Mouse (Mus musculus) kidney, embryonic 14.5 days (tissue): Measurements from ENCODE around the gene Ctnnbl1. TPM values are rescaled to one million over a fixed set of nuclear protein-coding genes. Genes with fewer than 3 reads are reported as not detected.

Experiments
- ATAC-seq: fragments of 200-750 bp; cut with Nextera tagmentation; 2 replicates; pipeline ENCODE4 v1.8.0; 2017; ENCODE audit warnings: moderate number of reproducible peaks, mild to moderate bottlenecking, moderate TSS enrichment, moderate library complexity; ENCODE audit not compliant: low FRiP score, low TSS enrichment
- H3K27ac ChIP-seq: fragments of 300-500 bp; sonication (generic); 2 replicates; pipeline ENCODE4 v1.5.1; 2014; ENCODE audit warnings: low read depth, mild to moderate bottlenecking, low read length, moderate library complexity, mixed read lengths
- H3K27me3 ChIP-seq: fragments of 300-500 bp; sonication (generic); 2 replicates; pipeline ENCODE4 v1.6.1; 2014; ENCODE audit warnings: mild to moderate bottlenecking, low read length; ENCODE audit not compliant: control insufficient read depth, insufficient read depth
- H3K36me3 ChIP-seq: fragments of 300-500 bp; sonication (generic); 2 replicates; pipeline ENCODE4 v1.6.1; 2014; ENCODE audit warnings: low read length, mixed read lengths; ENCODE audit not compliant: control insufficient read depth, insufficient read depth
- H3K4me1 ChIP-seq: fragments of 300-500 bp; sonication (generic); 2 replicates; pipeline ENCODE4 v1.6.1; 2014; ENCODE audit warnings: low read length, mixed read lengths; ENCODE audit not compliant: control insufficient read depth, insufficient read depth
- H3K4me2 ChIP-seq: fragments of 300-500 bp; sonication (generic); replicated peaks from 2 replicates; pipeline ENCODE4 v1.6.1; 2014; ENCODE audit warnings: low read depth, mild to moderate bottlenecking, low read length
- H3K4me3 ChIP-seq: fragments of 300-500 bp; sonication (generic); 2 replicates; pipeline ENCODE4 v1.5.1; 2014; ENCODE audit warnings: mild to moderate bottlenecking, low read length
- H3K9ac ChIP-seq: fragments of 300-500 bp; sonication (generic); 2 replicates; pipeline ENCODE4 v1.6.1; 2014; ENCODE audit warnings: low read depth, mild to moderate bottlenecking, low read length, moderate library complexity
- H3K9me3 ChIP-seq: fragments of 300-500 bp; sonication (generic); 2 replicates; pipeline ENCODE4 v1.6.1; 2016; ENCODE audit warnings: low read length; ENCODE audit not compliant: control insufficient read depth
- WGBS: fragments of 180-500 bp; shearing (Covaris S2); extraction: QIAGEN DNeasy Blood & Tissue Kit; methylation state at CpG from one replicate; pipeline ENCODE4 v1.1.7; 2014; 5-methylcytosine and 5-hydroxymethylcytosine counted together
- polyA plus RNA-seq: library from polyadenylated mRNA; unstranded; fragments of >200 nt; fragmentation: Nextera tagmentation; extraction: Ambion mirVana; gene quantifications from 2 replicates; pipeline ENCODE4 v1.2.1, GENCODE M21; 2014

Ctnnbl1 gene
- 55.4 and 77.1 TPM in 2 replicates for polyA plus RNA-seq

- Histone ChIP-seq H3K27ac (no peak within 1 kb of the TSS), H3K36me3 (no peaks in the 10 kb centered on the region), H3K9me3 (no peaks in the 10 kb centered on the region), H3K4me1 (0 out of 2 replicates have a peak, but pooled peaks cover 3% of the 10 kb centered on the region), H3K9ac (peak within 1 kb of the TSS; percentile 77), H3K4me2 (peak within 1 kb of the TSS; percentile 75), H3K27me3 (no peaks in the 10 kb centered on the region), H3K4me3 (peak within 1 kb of the TSS; percentile 79)
- WGBS: 12% methylated on average over 44 of the region's 44 CpGs
- ATAC-seq: peak; percentile 96
Observed at GRCm38 (mm10) chr2:157736854-157737850, at the start of gene Ctnnbl1. TSS of gene Ctnnbl1 (plus strand) at chr2:157737401.

- Histone ChIP-seq H3K9me3 (no peaks in the 10 kb centered on the region), H3K36me3 (no peaks in the 10 kb centered on the region), H3K4me1 (peaks cover 8% of the 10 kb centered on the region), H3K9ac (no peak overlapping the region), H3K4me2 (no peak overlapping the region), H3K4me3 (no peak overlapping the region), H3K27ac (no peak overlapping the region), H3K27me3 (no peaks in the 10 kb centered on the region)
- no peak for ATAC-seq
- WGBS: 56% methylated on average over 3 of the region's 3 CpGs
Observed at GRCm38 (mm10) chr2:157687506-157687905, 49.7 kb upstream of the Ctnnbl1 start.

DNA sequence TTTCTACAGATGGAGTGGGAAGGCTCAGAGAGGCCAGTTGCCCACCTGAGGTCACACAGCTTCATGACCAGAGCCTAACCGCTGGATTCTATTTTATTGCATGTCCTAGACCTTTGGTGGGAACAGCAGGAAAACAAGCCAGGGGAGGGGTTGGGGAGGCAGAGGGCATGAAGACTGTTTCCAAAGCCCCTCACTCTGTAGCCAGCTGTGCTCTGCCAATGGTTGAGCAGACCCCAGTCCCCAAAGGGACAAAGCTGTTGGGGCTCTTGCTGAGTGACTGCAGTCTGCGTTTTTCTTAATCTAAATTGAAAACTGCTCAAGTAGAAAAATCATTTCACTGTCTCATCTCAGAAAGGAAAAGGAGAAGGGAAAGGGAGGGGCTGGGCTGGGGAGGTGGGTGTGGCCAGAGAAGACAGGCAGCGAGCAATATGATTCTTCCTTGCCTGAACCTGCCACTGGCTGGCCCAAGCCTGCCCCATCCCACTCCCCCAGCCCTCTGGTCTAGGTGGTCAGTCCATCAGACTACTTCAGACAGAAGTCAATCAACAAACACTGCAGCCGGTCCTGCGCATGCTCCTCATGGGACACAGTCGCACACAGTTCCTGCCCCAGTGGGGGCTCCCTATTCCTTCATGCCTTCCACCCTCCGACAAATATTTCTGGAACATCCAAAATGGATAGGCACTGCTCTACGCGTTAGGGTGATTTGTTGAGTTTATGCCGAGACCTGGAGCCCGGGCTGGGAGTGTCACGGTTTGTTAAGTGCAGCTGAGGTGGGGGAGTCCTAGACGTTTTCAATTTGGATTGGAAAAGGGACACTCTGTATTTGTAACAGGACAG lies 45.7 kb upstream of the Ctnnbl1 start:
- no peaks in the 10 kb centered on the region for H3K9me3 ChIP-seq
- peak overlapping the region; percentile 15; the same call in 1 of the 2 replicates for H3K4me2 ChIP-seq
- WGBS: 31% methylated on average over 13 of the region's 13 CpGs
- ATAC-seq: peak; percentile 36; the same call in 1 of the 2 replicates
- peak overlapping the region; percentile 70; the same call in 1 of the 2 replicates for H3K27ac ChIP-seq
- H3K36me3 ChIP-seq: no peaks in the 10 kb centered on the region
- no peak overlapping the region for H3K4me3 ChIP-seq
- H3K4me1 ChIP-seq: peaks cover 14% of the 10 kb centered on the region
- H3K27me3 ChIP-seq: no peaks in the 10 kb centered on the region
- no peak overlapping the region for H3K9ac ChIP-seq

GRCm38 (mm10) chr2:157692365-157692932 lies 44.8 kb upstream of the Ctnnbl1 start:
- Histone ChIP-seq H3K4me1 (peaks cover 17% of the 10 kb centered on the region), H3K9ac (no peak overlapping the region), H3K36me3 (no peaks in the 10 kb centered on the region), H3K27ac (peak overlapping the region; percentile 70; the same call in 1 of the 2 replicates), H3K4me2 (peak overlapping the region; percentile 11), H3K4me3 (no peak overlapping the region), H3K9me3 (no peaks in the 10 kb centered on the region), H3K27me3 (no peaks in the 10 kb centered on the region)
- peak; percentile 71 for ATAC-seq
- 8% methylated on average over 17 of the region's 17 CpGs for WGBS

GRCm38 (mm10) chr2:157693576-157693975 lies 43.6 kb upstream of the Ctnnbl1 start:
- Histone ChIP-seq H3K4me2 (no peak overlapping the region), H3K36me3 (no peaks in the 10 kb centered on the region), H3K4me1 (peaks cover 19% of the 10 kb centered on the region), H3K9ac (no peak overlapping the region), H3K4me3 (no peak overlapping the region), H3K9me3 (no peaks in the 10 kb centered on the region), H3K27me3 (no peaks in the 10 kb centered on the region), H3K27ac (0 out of 2 replicates have a peak overlapping the region, but pooled peaks have one; percentile 32)
- WGBS: 46% methylated on average over 3 of the region's 3 CpGs
- no peak for ATAC-seq

DNA sequence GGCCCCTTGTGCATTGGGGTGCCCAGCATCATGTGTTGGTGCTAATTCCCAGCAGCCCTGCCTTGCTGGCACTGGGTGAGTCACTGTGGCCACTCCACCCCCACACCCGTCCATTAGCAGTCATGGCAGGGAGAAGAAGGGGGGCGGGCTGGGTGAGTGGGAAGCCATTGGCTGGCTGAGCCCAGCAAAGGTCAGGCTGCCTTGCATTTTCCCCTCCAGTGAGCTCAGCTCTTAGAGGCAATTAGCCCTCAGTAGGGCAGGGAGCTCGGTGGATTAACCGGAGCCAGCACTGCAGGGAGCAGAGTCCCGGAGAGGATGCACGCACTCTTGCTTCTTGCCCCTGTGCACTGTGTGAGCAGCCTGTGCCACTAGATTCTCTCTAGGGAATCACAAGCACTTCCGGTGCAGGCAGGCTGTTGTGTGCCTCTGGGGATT lies 40.9 kb upstream of the Ctnnbl1 start:
- no peak overlapping the region for H3K4me2 ChIP-seq
- H3K4me1 ChIP-seq: peaks cover 19% of the 10 kb centered on the region
- H3K27ac ChIP-seq: peak overlapping the region; percentile 40
- H3K27me3 ChIP-seq: no peaks in the 10 kb centered on the region
- no peak overlapping the region for H3K9ac ChIP-seq
- ATAC-seq: peak; percentile 82
- no peaks in the 10 kb centered on the region for H3K36me3 ChIP-seq
- 8% methylated on average over 7 of the region's 7 CpGs for WGBS
- no peak overlapping the region for H3K4me3 ChIP-seq
- H3K9me3 ChIP-seq: no peaks in the 10 kb centered on the region

DNA sequence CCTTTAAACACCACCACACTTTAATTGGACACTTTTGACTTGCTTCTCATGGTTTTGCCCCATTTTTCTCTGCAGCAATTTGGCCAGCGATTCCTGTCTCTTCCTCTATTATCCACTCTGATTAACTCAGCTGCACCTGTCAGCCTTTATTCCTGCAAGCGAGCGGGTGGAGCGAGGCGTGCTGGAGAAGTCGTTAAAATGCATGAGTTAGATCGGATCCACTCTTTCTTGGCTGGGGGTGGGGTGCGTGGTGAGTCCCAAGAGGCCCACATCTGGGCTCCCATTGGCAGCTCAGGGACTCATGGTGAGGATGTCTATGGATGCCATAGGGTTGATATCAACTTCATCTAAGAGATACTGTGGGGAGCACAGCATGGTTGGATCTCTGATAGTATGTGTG lies 34.0 kb upstream of the Ctnnbl1 start:
- Histone ChIP-seq H3K9ac (no peak overlapping the region), H3K9me3 (no peaks in the 10 kb centered on the region), H3K4me1 (0 out of 2 replicates have a peak, but pooled peaks cover 8% of the 10 kb centered on the region), H3K27me3 (no peaks in the 10 kb centered on the region), H3K27ac (no peak overlapping the region), H3K4me2 (no peak overlapping the region), H3K4me3 (no peak overlapping the region), H3K36me3 (no peaks in the 10 kb centered on the region)
- 40% methylated on average over 8 of the region's 8 CpGs for WGBS
- ATAC-seq: no peak

- 39% methylated on average over 28 of the region's 28 CpGs for WGBS
- Histone ChIP-seq H3K36me3 (no peaks in the 10 kb centered on the region), H3K27ac (no peak overlapping the region), H3K4me3 (no peak overlapping the region), H3K27me3 (no peaks in the 10 kb centered on the region), H3K4me2 (no peak overlapping the region), H3K4me1 (0 out of 2 replicates have a peak, but pooled peaks cover 8% of the 10 kb centered on the region), H3K9me3 (no peaks in the 10 kb centered on the region), H3K9ac (no peak overlapping the region)
- ATAC-seq: no peak
Observed at GRCm38 (mm10) chr2:157704991-157705776, 32.0 kb upstream of the Ctnnbl1 start.
